Mouse (Mus musculus) mesoderm, embryonic 11.5 days (tissue): Measurements from ENCODE around the gene Cnpy4.

Experiments used
- DNase-seq: peaks from one replicate; pipeline ENCODE4 v3.0.0-alpha.2; 2012; ENCODE audit warnings: low read depth, low spot score

Gene Cnpy4

GRCm38 (mm10) chr5:138186950-138187638 is at the start of gene Cnpy4, which contains the start of gene Taf6:
Gene Cnpy4 (plus strand): TSS chr5:138187485.
Gene Taf6 (minus strand): TSS chr5:138187451.
- peak; percentile 90 for DNase-seq

GRCm38 (mm10) chr5:138137935-138138549 is 49.2 kb upstream of the Cnpy4 start:
- DNase-seq = peak; percentile 60

GRCm38 (mm10) chr5:138138585-138138984 is 48.7 kb upstream of the Cnpy4 start:
- DNase-seq = no peak

- no peak for DNase-seq
Observed at GRCm38 (mm10) chr5:138154390-138154789, 32.9 kb upstream of the Cnpy4 start.

- DNase-seq = peak; percentile 95
Observed at GRCm38 (mm10) chr5:138155443-138155976, 31.8 kb upstream of the Cnpy4 start, which contains the start of gene Zfp113. Gene Zfp113 (minus strand): TSS chr5:138155744.

GRCm38 (mm10) chr5:138160224-138160762 is 27.0 kb upstream of the Cnpy4 start:
- DNase-seq = no peak

DNA sequence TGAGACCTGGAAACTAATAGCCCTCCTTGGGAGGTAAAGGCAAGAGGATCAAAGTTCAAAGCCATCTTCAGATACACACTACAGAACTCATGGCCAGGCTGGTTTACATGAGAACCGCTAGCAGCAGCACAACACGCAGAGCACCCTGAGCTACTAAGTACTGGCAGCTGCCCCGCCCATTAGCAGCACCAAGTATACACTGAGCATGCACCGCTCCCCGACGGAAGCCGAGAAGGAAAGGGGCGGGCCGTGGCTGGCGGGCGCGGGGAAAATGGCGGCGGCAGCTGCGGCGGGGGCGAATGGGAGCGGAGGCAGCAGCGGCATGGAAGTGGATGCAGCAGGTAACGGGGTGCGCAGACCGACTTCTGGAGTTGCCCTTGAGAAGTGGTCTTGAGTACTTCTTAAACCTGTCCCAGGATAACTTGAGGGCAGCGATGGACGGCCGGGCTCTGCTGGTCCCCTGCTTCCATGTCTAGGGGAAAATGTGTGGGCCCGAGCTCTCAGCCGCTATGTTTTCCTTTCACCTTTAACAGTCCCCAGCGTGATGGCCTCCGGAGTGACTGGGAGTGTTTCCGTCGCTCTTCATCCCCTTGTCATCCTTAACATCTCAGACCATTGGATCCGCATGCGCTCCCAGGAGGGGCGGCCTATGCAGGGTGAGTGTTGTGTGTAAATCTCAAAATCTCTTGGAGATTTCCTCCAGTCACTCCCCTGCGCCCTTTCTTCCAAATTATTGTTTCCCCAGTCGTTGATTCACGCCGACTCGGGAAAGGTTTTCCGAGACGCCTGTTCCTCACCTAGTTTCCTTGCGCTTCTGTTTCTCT is 26.2 kb upstream of the Cnpy4 start, which contains the start of gene Cops6:
Gene Cops6, plus strand, starts transcription at position 230 of the 824 bp plus-strand sequence.
- peak; percentile 87 for DNase-seq

GRCm38 (mm10) chr5:138163046-138163445 is 24.2 kb upstream of the Cnpy4 start:
- no peak for DNase-seq

GRCm38 (mm10) chr5:138163610-138164009 is 23.7 kb upstream of the Cnpy4 start:
- DNase-seq = no peak

DNA sequence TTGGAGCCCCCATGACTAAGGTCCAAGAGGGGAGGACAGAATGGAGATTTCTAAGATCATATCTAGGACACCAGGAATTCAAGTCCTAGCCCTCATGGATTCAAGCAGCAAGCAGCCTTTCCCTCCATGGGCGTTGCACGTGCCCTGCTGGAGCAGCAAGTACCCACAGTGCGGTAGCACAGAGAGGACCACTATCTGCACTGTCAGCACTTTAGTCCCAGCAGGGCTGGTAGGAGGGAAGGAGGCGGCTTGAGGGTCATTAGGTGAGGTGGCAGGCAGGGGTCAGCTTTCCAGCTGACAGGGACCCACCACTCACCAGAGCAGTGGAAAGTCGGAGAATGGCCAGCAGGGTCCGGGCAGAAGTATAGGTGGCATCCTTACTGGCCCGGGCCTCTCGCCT is 21.7 kb upstream of the Cnpy4 start:
- no peak for DNase-seq

DNA sequence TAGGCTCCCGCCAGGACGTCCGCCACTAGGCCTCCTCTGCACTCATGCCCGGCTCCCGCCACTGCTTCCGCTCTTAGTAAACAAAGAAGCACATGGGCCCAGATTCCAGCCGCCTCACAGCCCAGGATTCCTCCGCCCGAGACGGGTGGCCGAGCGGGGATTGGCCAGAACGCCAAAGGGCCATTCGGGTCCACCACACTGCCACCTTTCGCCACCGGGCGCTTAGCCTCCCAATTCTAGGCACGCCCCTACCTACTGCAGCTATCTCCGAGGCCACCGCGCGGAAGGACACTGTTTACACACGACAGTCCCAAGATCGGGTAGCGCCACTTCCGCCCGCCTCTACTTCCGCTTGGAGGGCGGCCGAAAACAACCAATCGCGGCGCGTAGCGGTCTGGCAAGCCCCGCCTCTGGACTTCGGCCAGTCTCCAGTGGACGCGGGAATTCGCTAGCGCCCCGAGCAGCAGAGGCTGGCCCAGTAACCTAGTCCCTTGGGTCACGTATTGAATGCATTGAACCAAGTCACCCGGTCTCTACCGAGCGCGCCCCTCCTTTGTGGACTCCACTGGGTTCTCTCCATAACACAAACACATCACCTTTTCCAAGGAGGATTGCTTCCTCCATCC is 16.2 kb upstream of the Cnpy4 start:
- peak; percentile 98 for DNase-seq

- peak; percentile 96 for DNase-seq
Observed at GRCm38 (mm10) chr5:138171695-138172491, 15.4 kb upstream of the Cnpy4 start, which contains the start of the genes Ap4m1 and Mcm7. Gene Ap4m1 (plus strand): TSS chr5:138172002. Gene Mcm7 (minus strand): TSS chr5:138172422.

DNA sequence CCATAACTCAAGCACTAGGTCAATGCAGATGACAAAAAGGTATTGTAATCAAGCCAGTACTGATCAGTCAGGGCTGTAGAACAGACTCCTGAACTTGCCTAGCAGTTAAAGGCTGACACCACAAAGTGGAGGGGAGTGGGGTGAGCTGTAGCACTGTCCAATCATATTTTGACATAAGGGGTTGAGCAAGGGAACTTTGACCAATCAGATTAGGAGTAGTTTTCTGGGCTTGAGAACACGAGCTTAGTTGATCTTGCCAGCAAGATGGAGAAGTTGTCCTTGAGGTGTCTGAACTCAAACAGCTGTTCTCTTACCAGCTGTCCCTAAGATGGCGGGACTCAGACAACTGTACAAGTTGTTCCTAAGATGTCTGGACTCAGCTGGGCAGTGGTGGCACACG is 14.1 kb upstream of the Cnpy4 start:
- DNase-seq = no peak

DNA sequence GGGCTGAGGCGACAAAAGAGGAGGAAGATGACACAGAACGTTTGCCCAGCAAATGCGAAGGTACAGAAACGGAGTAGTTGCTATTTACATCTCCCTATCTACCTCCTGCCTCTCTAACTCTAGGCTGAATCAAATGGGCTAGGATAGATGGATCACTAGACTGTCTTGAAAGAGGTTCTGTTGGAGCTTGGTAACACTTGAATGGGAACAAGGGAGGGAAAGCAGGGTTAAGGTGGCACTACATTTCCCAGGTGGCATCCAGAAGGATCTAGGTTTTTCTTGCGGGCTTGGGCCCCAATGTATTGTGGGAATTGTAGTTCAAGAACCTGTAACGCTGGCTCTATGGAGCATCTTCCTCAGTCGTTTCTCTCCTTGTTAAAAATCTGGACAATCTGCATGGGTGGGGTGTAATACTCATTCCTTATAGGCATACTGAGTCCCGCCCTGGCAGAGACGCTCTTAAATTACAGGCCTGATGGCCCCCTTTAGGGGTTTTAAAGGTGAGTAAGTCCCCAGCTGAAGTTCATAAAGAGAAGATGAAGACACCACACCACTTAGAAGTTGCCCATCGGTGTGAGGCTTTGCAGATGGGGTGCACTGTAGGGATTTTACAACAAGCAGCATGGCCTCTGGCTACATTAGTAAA is 499 bp downstream of the Cnpy4 start:
- peak; percentile 77 for DNase-seq

GRCm38 (mm10) chr5:138193771-138194727 is 6.8 kb downstream of the Cnpy4 start, which contains the start of gene Mblac1:
Gene Mblac1 (plus strand): TSS chr5:138194314.
- peak; percentile 95 for DNase-seq

DNA sequence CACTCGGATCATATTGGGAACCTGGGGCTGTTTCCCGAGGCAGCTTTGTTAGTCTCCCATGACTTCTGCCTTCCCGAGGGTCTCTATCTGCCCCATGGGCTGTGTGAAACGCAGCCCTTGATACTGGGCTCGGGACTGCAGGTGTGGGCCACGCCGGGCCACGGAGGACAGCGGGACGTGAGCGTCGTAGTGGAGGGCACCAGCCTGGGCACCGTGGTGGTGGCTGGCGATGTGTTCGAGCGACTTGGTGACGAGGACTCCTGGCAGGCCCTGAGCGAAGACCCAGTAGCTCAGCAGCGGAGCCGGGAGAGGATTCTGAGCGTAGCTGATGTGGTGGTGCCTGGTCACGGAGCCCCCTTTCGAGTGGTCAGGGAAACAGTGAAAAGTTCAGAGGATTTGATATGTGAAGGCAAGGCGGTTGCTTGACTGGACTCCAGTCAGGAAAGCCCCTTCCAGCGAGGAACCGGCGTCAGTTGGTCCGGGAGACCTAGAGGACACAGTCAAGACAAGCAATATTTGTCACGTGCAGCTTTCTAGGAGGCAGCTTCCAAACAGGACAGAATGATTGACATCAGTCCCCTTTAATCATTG is 7.6 kb downstream of the Cnpy4 start:
- peak; percentile 39 for DNase-seq

DNA sequence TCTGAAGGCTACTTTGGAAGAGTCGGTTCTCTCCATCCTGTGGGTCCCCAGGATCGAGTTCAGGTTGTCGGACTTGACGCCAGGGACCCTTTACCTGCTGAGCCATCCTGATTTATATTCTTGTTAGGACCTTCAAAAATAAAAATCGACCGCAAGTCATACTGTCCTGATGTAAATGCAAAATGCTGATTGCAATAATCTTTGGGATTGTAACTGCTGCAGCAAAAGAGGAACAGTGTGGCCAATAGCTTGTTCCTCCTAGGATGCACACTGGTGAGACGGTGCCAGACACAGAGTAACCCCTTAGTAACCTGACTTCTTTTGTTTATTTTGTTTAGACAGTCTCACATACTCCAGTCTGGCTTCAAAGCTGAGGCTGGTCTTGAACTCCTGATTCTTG is 8.2 kb downstream of the Cnpy4 start:
- no peak for DNase-seq

DNA sequence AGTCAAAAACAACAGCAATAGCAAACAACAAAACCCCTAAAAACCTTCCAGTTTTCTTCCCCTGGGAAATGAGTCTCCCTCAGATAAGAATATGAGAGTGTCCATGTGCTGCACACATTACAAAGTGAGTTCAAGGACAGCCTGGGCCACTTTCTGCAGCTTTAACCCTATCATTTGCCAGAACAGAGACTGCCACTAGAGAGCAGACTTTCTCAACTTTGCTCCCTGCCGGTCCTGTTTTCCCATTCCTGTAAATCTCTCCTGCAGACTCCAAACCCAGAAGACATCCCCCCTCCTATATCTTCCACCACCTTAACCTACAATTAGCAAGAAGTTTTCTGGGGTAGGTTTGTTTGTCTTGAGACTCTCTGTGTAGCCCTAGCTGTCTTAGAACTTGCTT is 12.3 kb downstream of the Cnpy4 start:
- DNase-seq = no peak
